Mouse (Mus musculus) frontal cortex, postnatal 10 days (tissue): ENCODE measurements around the gene Ccnl2.

ENCODE experiments used
- DNase-seq, 2 experiments: peaks; one replicate each; pipeline ENCODE4 v3.0.0; 2022; ENCODE audit warnings: low spot score in 2 of 2, mixed read lengths in 1 of 2

Ccnl2 gene

DNA sequence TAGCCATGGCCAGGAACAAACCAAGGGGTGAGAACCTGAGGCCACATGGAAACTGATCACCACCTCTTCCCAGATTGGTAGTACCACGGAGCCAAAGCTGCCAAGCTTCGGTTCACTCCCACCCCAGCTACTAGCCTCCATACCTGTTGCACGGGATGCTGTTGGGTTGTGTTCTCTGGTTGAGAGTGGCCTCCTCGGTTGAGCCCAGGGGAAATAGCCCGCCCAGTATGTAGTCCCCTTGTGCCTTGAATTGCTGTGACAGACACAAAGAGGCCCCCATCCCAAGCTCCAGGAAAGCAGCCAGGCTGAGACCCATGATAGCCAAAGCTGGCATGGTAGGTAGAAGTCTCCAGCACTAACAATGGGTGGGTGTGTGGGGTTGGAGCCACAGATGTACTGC, 50.7 kb downstream of the Ccnl2 start, which contains the start of gene Tas1r3:
Tas1r3 (minus strand) TSS at position 362 of the 400 bp plus-strand sequence.
- DNase-seq: peak in 1 of 2 experiments; percentile 4

DNA sequence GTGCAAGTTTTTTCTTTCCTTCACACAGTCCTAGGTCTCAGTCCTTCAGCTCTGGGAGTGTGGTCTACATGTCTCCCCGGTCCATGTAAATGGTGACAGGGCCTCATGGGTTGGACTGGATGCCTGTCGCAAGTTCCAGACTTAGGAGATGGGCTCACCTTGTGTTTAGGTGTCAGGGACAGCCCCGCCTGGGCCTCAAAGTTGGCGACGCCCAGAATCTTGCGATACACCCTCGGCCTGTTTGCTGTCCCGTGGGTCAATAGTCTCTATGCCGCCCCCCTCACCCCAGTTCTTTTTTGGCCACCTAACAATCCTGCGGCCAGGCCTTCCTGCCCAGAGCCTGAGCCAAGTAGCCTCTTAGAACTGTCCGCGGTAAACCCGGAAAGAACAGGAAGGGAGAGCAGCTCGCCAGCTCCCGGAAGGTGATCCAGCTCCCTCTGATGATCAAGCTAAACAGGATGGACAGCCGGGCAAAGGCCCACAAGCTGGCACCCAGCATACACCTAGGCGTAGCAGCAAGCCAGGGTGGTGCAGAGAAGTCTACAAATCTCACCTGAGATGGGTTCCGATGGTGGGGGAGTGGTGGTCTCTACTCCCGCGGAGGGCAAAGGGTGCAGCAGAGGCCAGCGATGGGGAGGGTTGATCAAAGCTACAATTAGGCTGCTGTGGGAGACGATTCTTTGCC, 56.5 kb downstream of the Ccnl2 start:
- DNase-seq: peak in 1 of 2 experiments; percentile 25

DNA sequence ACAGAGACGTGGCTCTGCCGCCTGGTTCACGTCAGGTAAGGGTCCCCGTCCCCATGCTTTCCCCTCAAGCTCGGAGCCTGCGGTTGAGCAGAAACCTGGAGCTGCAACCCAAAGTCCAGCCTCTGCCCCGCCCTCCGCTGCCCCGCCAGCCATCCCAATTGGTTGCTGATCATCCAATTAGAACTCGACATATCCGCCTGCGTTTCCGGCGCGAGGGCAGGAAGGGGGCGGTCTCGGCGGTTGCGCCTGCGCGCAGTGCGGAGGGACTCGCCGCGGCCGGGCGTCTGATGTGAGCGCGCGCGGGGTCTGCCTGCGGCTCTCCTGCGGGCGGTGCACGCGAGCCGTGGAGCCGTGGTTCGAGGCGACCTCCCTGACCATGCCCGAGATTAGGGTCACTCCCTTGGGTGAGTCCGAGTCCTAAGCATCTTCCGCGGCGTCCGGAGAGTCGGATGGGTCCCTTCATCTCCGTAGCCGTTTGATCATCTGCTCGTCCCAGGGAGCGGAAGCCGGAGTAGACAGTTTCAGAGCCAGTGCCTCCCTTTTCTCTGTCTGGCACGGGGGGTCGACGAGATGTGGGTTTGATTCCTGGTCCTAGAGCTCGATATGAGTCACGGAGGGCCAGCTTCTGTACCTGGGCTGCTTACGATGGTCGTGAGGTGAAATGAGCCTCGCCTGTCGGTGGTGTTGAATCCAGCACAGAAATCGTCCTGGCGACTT, 57.2 kb downstream of the Ccnl2 start, which contains the start of the genes Cptp and Ints11:
Cptp (minus strand) TSS at position 124 of the 717 bp plus-strand sequence.
Ints11 (plus strand) TSS at position 230 of the 717 bp plus-strand sequence.
- peak; percentile 94 to 96 for DNase-seq

DNA sequence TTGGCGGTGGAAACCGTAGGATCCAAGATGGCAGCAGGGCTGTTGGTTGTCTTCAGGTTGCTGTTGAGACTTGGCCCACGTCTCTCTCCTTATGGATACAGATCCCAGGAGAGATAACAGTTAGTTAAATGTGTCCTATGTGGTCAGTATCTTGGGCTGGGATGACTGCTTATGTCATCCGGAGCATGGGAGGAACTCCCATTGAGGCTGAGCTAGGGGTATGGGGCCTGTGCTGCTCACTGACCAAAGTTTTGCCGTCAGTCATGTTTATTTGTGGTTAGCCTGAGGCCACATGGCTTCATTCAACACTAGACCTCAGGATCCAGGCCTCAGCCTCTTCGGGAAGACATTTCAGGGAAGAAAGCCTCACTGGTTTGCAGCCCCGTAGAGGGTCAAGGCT, 59.1 kb downstream of the Ccnl2 start:
- DNase-seq: no peak
